Mouse (Mus musculus): ENCODE results near the gene Cnot11. TPM values are rescaled to one million over a fixed set of nuclear protein-coding genes. Genes with fewer than 3 reads are reported as not detected.
"Not testable (repeated sequence)": the region's sequence is repeated elsewhere in the genome, so short reads cannot be mapped to it uniquely, and the experiment has no call there.

Gene Cnot11
- polyA plus RNA-seq, 1 experiment = 17.1 TPM

- no peak for DNase-seq (ENCODE audit: low spot score)
Observed at GRCm38 (mm10) chr1:39579139-39579538, 44.3 kb downstream of the Cnot11 start.

- DNase-seq (ENCODE audit: low spot score) = no peak
Observed at GRCm38 (mm10) chr1:39581215-39581614, 46.4 kb downstream of the Cnot11 start.

- DNase-seq (ENCODE audit: low spot score) = no peak
Observed at GRCm38 (mm10) chr1:39583173-39583572, 48.4 kb downstream of the Cnot11 start.

- DNase-seq (ENCODE audit: low spot score) = no peak
Observed at GRCm38 (mm10) chr1:39585416-39585815, 50.6 kb downstream of the Cnot11 start.

GRCm38 (mm10) chr1:39590193-39590592 lies 55.4 kb downstream of the Cnot11 start:
- no peak for DNase-seq (ENCODE audit: low spot score)

- not testable (repeated sequence) for DNase-seq (ENCODE audit: low spot score)
Observed at GRCm38 (mm10) chr1:39591557-39591956, 56.8 kb downstream of the Cnot11 start.

- DNase-seq (ENCODE audit: low spot score) = no peak
Observed at GRCm38 (mm10) chr1:39592090-39592489, 57.3 kb downstream of the Cnot11 start.

GRCm38 (mm10) chr1:39593836-39594235 lies 59.0 kb downstream of the Cnot11 start:
- DNase-seq (ENCODE audit: low spot score) = no peak

Other genes starting within 250 kb of the Cnot11 start
- 1,681 and 1,760 TPM in 2 replicates for gene Rpl31, start 167.2 kb upstream of the Cnot11 start, polyA plus RNA-seq (2012; rRNA removed)
- 40.9 and 41.8 TPM in 2 replicates for gene Tbc1d8, start 56.2 kb upstream of the Cnot11 start, polyA plus RNA-seq (2012; rRNA removed)
- gene Rnf149, start 42.4 kb downstream of the Cnot11 start, polyA plus RNA-seq (2012; rRNA removed) = 22.1 and 22.5 TPM in 2 replicates
- gene Creg2, start 116.5 kb downstream of the Cnot11 start, polyA plus RNA-seq (2012; rRNA removed) = 0.07 and 0.09 TPM in 2 replicates
- 0.10 and 0.23 TPM in 2 replicates for gene Rfx8, start 186.0 kb downstream of the Cnot11 start, polyA plus RNA-seq (2012; rRNA removed)